Mouse (Mus musculus) cerebellum, adult 8-10 months (tissue): Measurements from ENCODE around the gene Cog5.

Source experiments
- DNase-seq: peaks from one replicate; pipeline ENCODE4 v3.0.0; 2022

The Cog5 gene

DNA sequence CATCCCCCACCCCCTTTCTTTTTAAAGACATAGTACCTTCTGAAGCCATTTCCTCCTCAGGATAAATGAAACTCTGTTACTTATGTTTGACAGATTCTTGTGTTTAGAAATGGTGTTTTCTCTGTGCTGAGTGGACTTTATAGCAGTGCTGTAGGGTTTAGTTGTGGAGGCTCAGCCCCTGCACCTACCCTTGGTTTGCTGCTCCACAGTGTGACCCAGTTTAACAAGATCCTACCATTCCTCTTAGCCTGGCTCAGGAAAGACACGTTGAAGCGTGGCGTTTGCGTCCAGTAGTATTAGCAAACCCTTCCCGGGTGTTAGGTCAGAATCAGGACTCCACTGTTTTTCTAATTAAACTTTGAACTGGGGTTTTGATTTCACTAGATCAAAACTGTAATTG is 241.6 kb downstream of the Cog5 start:
- no peak for DNase-seq

DNA sequence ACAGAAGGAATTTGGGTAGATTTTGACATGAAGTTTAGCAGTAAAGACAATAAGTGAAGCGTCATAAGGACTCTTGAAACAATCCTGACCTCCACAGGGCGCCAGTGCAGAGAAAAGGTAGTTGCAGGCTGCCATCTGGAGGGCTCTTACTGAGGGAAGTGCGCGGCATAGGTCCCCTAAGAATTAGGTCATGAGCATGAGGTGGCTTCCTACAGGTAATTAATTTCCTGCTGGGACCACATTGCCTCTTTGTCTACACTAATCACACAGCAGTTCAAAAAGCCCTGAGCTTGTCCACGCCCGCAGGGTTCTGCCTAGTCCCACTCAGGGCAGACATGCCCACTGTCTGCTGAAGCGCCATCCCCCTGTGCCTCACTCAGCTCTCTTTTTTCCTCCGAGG is 242.3 kb downstream of the Cog5 start:
- peak; percentile 84 for DNase-seq

DNA sequence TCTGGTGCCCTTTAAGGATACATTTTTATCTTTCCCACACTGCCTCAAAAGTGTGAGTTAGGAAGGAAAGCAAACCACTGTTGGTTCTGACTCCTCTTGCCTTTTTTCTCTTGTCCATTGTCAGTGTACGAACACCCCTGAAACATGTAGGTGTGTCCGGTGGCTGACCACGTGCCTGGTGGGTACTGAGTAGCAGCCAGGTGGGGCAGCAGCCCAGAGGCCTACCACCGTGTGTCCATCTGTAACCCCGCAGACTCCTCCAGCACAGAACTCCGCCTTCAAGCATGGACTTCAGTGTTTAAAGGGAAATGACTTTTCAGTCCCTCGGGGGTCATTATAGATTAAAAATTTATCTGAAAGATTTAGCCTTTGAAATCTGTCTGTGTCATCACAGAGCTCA is 242.8 kb downstream of the Cog5 start:
- DNase-seq = peak; percentile 83

DNA sequence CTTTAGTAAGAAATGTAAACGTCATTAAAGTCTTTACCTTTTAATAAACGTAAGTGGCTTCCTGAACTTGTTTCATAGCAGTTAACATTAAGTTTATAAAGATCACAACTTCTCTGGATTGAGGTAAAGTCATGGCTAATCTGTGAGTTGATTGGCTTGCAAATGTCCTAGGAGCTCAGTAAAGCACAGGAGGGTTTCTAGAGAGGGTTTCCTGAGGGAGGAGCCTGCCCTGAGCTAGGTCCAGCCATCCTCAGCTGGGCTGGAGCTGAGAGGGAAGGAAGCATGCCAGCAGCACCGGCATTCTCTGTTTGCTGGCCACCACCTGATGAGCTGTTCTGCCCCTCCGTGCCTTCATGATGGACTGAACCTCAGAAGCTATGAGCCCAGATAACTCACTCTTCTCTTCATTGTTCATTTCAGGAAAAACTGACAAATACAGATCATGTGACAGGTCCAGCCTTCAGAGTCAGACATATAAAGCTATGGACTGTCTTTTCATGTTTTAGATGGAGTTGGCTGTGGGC is 245.8 kb downstream of the Cog5 start:
- no peak for DNase-seq

DNA sequence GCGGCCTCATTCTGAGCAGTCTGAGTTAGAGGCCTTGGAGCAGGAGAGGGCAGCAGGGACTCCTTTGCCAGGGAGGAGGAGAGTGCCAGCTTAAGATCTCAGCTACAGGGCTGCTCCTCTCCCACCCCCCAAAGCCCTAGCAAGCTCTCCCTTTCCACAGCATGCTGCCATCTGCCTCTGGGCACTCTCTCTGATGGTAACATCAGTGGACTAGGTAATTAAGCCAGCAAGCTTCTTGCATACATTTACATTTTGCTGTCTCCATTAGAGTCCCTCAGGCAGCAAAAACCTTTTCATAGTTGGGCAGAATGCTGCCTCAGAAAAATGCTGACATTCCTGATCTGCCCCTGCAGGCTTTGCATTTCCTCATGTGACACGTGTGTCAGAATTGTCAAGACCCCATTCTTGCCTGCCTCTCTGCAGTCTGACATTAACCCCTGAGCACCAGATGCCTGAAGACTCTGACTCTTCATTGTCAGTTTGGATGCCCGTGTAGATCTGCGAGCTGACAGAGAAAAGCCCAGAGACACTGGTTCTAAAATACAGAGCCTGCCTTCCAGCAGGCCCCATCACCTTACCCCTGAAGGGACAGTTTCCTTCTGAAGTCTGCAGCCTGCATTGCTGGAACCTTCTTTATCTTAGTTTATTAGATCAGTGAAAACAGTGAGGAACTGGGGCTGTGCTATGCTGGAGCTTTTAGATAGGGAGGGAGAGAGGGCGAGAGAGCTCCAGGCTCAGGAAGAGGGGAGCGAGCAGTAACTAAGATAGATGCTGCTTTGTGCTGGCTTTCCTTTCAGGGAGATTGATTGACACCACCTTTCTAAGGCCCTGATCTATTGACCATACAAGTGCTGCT is 251.3 kb downstream of the Cog5 start:
- peak; percentile 52 for DNase-seq

DNA sequence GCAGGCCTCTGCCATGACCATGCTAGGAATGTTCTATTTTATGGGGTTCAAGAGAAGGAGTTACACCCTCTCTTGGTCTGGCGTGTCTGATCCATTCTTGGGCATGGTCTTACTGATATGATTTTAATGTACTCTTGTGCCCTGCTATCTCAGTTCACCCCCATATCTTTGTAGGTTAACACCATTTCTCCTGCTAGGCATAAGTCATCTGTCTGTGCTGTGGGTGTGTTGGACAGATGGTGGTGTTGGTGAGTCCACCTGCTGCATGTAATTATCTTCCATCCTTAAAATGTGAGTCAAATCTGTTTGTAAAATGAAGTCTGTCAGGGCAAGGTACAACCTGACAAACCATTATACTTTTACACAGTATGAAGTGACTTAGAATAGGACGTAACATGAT is 252.8 kb downstream of the Cog5 start:
- DNase-seq = no peak

DNA sequence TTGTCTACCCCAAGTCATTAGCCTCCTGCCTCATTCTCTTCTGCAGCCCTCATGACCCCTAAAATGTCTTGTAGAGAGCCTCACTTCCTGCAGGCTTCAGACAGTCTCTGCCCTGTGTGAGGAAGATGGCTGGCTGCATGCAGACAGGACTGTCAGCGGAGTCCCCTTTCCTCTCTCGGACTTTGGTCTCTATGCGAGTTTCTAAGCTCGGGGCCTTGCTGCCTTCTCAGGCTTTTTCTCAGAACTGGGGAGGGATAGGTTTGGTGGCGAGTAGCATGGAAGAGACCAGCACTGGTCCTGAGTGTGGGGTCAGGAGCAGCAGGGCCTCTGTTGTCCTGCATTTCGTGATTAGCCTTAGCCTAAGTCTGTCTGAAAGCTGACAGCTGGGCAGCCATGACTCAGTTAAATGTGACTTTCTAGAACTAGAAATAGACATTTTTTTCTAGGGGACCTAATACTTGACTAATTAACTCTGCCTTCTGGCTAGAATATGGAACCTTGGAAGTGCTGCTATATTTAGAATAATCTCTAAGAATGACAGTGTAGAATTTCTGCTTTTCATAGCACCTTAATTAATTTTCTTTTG is 258.4 kb downstream of the Cog5 start:
- DNase-seq = no peak

DNA sequence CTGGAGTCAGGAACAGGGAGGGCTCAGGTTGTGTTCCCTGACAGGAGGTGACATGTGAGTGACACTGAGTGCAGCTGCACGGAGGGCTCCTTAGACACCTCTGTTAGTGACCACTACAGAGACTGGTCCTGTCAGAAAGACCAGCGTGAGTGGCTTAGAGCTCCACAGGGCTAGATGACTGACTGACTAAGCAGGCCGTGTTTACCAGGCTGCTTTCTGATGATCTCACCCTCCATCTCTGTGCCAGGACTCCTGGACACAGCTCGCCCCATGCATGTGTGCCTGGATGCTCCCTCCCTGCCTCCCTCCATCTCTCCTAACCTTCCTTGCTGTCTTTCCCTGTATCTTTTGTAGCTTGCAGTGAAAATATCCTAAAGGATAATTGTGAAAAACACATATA is 258.9 kb downstream of the Cog5 start:
- peak; percentile 84 for DNase-seq

DNA sequence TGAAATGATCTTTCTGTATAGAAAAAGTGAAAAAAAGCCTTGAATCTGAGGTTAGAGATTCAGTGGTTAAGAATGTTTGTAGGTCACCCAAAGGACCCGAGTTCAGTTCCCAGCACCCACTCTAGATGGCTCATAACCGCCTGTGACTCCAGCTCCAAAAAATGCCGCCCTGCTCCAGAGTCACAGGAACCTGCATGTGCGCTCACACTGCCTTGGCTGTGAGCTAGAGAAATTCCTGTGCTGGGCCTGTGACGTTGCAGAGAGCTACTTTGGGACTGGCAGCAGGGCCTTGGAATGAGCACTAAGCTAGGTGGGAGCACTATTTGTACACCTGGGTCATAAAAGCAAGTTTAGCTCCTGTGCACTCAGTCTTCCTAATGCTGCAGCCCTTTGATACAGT is 262.0 kb downstream of the Cog5 start:
- DNase-seq = no peak

DNA sequence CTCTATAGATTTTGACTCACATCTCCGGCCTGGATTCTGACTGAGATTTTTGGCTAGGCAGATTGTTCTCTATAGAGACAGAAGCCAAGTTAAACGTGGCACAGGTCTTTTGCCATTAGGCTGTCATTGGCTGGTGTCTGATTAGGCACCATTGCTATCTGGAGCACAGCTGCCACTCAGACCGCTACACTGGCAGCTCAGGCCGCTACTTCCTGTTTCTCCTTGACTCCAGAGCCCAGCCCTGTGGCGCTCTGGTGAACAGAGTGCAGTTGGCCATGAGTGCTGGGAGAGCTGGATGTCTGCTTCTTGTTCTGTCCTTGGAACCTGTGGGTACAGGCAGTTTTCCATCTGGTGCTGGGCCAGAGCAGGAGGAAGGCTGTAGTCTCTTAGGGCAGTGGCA is 262.6 kb downstream of the Cog5 start:
- peak; percentile 80 for DNase-seq

DNA sequence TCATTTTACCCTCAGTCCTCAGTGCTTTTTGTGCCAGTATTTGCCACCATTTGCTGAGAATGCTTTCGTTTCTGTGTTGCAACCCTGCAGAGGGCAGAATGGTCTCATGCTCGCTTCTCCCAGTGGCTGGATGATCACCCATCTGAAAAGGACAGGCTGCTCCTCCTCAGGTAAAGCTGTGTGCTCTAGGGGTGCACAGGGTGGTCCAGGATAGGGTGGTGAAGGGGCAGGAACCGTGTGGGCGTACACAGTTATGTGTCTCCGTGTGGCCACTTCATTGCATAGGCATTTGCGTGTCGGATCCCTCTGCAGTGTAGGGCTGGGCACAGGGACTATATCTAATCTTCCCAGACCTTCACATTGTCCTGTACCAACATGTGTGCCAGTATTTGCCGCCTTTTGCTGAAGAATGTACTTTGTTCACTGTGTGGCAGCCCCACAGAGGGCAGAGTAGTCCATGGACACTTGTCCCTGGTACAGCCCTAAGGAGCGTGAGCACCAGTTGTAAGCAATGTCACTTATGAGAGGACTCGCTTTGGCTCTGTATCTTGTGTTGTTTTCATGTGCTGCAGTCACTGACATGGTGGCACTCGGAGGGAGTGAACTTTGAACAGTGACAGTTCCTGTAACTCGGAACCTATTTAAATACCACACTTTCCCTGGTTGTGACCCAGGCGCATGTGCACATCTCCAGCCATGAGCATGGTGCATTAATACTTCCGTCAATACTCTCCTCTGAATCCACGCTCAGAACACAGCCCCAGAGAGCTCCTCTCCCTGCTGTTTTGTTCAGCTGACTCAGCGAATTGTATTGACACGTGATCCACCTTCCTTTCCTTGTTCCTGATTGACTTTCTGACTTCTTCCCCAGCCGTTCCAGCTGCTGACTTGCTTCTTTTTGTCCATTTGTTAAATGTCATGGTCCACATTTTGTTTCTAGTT is 266.1 kb downstream of the Cog5 start:
- DNase-seq = no peak

DNA sequence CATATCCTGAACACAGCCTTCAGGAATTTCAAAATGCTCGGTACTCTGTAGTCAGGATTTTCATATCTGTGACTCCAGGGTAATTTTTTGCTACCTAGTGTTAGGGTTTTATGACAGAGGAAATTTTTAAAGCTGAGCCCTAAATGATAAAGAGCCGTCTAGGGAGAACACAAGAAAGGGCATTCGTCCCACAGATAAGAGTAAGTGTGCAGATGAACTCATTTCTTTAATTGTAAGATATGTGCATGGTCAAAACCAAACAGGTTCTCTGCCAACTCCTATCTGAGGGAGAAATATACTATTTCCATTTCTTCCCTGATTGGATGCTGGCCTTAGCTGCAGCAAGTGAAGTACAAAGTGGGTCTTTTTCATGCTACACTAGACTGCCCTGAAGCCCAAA is 269.5 kb downstream of the Cog5 start:
- DNase-seq = no peak

DNA sequence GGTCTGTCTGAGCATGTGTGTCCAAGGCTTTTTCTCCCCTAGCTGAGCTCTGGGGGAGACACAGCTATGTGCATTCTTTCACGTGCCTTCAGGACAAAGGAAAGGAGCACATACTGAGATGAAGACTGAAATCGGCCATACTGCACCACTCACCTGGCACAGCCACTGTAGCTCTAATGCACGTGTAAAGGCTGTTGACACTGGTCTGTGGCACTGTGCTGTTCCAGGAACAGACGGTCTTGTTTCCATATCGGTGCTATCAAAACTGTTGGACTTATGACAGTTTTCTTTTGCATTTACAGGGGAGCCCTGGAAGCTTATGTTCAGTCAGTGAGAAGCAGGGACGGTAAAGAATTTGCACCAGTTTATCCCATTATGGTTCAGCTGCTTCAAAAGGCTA is 270.7 kb downstream of the Cog5 start:
- no peak for DNase-seq

DNA sequence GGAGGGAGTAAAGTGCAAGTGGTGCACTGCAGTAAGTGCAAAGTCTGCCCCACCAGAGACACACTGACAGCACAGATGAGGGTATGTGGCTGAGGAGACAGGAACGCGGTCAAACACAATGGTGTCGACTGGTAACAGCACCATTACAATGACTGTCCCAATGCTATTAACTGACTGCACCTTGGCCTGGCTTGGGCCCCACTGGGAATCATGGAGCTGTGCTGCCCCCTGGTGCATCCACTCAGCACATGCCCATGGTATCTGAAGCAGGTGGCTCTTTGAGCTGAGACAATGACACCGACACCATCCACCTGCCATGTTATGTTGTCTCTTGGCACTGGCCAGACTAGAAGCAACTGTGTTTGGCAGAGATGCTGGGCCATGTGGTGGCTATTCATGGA is 272.0 kb downstream of the Cog5 start:
- DNase-seq = peak; percentile 96

DNA sequence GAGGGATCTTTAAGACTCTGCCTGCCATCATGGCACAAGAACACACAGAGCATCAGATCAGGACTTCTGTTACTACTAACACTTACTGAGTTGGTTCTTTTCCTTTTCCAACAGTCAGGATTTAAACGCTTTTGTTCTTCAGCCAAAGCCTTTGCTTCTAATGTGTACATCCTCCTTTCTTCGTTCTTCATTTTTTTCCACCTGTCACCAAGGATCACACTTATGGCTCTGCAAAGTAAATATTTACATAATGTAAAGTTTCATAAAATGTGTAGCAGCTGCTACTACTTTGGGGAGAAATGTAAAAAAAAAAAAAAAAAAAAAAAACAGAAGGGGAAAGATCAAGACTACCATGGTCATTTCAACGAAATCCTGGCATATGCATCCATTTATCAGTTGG is 273.8 kb downstream of the Cog5 start:
- DNase-seq = no peak

DNA sequence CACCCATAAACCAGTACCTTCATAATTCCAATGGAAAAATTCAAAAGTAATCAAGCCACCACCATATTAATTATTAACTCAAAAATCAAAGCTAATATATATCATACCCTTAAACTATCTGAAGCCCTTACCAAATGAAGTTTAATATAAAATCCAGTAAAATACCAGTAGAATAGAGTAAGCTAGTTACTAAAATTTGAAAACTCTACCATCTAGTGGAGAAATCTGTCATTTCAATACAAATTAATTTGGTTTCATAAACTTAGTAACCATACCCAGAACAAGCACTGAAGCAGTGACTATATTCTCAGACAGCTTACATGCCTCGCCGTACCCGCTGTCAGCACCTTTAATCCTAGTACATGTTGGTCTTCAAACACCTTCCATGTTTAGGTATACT is 277.1 kb downstream of the Cog5 start:
- no peak for DNase-seq

DNA sequence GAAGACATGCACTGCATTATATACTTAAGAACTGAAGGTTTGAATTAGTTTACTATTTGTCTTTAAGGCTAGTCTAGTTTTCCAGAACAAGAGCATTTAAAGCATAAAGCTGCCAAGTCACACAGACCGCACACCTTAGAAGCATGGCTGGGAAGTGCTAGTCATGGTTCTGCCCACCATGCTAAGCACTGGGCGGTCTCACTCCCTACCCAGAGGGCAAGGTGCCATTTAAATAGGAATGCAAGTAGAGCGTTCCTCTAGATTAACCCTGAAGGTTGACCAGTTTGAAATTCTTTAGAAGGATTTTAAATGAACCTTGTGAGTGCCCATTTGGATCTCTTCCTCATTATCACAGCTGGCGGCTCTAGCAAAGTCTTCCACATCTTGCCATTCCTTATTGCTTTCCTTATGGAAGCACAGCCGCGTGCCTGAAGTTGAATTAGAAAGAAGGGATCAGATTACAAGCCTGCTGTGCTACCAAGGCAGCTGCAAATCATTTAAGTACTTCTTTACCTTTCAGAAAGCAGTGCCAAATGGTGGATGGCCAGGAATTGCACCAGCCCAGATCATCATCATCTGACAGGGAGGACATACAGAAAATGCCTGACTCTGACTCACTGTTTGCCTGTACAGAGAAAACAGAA is 282.1 kb downstream of the Cog5 start:
- no peak for DNase-seq

DNA sequence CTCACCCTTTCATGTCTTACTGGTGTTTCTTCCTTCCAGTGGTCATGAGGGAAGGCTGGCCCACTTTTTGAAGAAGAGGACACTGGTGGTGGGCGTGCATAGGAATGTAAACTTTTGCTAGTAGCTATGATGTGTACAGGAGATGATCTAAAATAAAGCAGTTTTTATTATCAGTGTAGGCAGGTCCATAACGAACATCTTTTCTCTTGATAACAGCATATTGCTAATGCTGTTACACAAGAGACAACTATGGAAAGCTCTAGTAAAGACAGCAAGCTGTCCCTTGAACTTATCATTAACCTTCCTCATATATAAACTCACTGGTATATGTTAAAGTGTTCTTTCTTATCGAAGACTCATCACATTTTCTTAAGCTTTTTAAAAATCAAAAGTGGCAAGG is 282.9 kb downstream of the Cog5 start:
- DNase-seq = no peak

DNA sequence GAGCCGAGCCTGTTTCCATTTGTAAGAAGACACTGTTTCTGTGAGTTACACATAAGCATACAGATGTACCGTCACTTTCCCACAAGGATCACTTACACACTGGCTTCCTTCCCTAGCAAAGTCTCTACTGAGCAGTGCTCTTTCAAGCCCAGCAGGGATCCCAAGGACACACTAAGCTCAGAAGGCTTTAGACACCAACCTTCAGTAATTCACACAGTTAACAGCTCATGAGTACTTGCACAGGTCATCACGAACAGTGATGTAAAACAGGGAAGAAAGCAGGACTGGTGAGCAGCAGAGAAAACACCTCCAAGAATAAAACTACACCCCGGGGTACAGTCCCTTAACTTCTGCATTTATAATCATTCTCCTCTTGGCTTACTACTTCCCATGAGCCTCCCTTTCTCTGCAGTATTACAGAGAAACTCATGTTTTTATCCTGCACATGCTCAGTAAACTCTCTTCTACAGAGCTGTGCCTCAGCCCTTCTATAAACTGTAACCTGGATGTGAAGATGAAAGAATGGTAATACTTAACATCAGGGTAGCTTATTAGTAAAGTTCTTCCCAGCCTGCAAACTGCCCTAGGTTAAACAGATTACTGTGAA is 283.8 kb downstream of the Cog5 start:
- DNase-seq = no peak

DNA sequence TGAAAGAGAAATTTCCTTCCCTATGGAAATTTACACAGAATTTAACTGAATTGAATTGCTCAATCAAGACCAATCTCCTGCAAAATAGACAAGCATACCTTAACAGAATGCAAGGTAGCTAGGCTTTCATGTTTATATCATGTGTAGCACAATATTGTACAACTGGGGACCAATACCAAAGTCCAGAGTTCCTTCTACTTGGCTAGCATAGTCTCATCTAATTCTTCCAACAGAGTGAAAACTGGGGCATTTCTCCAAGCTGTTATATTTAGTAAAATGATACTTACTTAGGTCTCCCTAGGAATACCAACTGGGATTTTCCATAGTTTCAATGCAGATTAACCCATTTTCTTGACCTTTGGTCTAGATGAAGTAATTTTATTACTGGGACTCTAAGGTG is 284.4 kb downstream of the Cog5 start:
- no peak for DNase-seq

DNA sequence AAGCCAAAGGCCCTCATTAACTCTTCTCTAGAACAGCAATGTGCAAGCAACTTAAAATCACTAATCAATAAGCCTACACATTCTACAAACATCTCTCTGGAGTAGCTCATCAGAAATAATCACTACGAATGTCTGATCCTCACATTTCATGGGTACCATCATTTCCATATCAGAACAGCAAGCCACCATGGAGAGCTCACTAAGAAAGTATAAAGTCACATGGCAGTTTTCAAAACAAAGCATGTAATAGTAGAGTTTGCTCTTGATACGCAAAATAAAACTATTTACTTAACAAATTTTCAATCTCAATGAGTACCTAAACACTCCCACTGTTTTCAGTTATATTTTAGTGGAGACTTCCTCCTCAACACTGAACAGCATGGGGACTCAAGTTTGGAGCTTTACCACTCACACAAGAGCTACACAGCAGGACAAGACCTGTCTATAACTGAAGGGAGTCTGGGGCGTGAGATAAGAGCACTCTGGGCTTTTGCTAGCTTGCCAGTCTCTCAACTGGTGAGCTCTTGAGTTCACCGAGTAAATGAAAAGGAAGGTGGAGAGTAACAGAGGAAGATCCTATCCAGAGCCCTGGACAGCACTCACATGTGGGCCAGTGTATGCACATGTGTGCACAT is 288.5 kb downstream of the Cog5 start:
- no peak for DNase-seq

DNA sequence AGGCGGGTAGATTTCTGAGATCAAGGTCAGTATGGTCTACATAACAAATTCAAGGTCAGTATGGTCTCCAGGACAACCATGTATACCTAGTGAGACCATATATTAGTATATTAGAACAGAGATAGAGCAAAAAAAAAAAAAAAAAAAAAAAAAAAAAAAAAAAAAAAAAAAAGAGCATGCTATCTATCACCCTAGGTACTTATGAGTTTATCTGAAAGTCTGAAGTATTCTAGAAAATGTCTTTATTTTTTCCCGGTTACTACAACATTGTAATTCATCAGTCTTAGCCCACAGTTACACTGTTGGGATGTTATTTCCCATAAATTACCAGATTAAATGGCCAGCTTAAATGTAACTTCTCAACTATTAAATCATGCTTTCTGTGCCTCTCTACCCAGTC is 289.7 kb downstream of the Cog5 start:
- no peak for DNase-seq
